Comparison of ENCODE assay signal across 10 mouse cellular contexts in genomic region chr6:71778016-71778415, GRCm38 (mm10).
"Had no signal": no experiment of that assay in that cellular context is flagged by ENCODE, and none has a peak within 500 bp of the region (broad histone marks: within the 10 kb centered on the region; RNA-seq: fewer than 3 reads in every experiment).

No protein-coding gene starts in this region.

- DNase-seq: kidney, adult 2 months; kidney, postnatal 25 days; layer of hippocampus, adult 9-11 months; layer of hippocampus, postnatal 36 days; liver, embryonic 13.5 days; lung, adult 2 months; midbrain, embryonic 14.5 days; right cerebral cortex, postnatal 4 days; thymus, adult 2 months; thymus, postnatal 25 days had no signal
